Mouse (Mus musculus) kidney, postnatal 25 days (tissue): ENCODE measurements around the gene Bglap.
"Not testable (repeated sequence)": the region's sequence is repeated elsewhere in the genome, so short reads cannot be mapped to it uniquely, and the experiment has no call there.

Experiments used
- DNase-seq, 2 experiments: peaks; one replicate each; pipeline ENCODE4 v3.0.0; 2021; ENCODE audit warnings: mixed read lengths in 2 of 2

The Bglap gene

DNA sequence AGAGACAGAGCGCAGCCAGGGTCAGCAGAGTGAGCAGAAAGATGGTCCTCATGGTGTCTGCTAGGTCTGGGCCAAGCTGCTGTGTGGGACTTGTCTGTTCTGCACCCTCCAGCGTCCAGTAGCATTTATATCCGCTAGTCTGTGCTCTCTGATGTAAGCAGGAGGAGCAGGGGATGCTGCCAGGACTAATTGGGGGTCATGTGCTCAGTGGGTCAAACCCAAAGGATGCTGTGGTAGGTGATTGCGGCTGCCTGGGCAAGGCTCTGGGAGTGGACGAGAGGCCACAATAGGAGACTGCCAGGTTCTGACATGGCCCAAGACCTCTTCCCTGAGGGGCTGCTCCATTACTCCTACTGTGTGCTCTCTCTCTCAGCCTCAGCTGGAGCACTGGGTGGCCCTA lies at the start of gene Bglap:
Gene Bglap (minus strand): TSS at position 101 of the 400 bp plus-strand sequence.
- no peak for DNase-seq

DNA sequence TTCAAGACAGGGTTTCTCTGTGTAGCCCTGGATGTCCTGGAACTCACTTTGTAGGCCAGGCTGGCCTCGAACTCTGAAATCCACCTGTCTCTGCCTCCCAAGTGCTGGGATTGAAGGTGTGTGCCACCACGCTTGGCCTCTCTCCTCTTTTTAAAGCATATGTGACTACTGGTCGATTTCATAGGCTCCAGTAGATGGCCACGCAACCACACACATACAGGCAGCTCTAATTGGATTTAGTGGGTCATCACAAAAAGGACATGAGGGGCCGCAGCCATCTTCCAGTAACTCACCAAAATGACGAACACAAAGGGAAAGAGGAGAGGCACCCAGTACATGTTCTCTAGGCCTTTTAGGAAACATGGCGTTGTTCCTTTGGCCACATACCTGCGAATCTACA lies 44.4 kb upstream of the Bglap start:
- not testable (repeated sequence) for DNase-seq

DNA sequence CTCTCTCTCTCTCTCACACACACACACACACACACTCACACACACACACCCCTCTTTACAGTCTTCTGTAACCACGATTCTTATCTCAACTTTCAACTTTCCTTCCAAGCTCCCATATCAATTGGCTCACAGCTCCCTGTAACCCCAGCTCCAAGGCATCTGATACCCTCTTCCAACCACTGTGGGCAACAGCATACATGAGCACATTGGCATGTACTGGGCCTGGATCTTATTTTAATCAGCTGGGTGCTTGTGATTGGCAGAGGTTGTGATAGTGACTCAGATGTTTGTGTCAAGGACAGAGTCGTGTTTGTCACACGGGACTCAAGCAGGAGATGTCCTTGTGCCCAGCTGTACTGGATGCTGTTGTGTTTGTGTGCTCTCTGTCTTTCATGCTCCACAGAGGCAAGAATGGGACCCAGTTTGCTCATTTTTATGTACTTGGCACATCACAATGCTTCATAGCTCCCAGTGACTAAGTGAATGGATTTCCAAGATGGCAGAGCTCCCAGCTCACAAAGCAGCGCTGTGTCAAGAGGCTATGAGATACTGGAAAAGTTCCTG lies 43.2 kb upstream of the Bglap start:
- DNase-seq, result no peak

DNA sequence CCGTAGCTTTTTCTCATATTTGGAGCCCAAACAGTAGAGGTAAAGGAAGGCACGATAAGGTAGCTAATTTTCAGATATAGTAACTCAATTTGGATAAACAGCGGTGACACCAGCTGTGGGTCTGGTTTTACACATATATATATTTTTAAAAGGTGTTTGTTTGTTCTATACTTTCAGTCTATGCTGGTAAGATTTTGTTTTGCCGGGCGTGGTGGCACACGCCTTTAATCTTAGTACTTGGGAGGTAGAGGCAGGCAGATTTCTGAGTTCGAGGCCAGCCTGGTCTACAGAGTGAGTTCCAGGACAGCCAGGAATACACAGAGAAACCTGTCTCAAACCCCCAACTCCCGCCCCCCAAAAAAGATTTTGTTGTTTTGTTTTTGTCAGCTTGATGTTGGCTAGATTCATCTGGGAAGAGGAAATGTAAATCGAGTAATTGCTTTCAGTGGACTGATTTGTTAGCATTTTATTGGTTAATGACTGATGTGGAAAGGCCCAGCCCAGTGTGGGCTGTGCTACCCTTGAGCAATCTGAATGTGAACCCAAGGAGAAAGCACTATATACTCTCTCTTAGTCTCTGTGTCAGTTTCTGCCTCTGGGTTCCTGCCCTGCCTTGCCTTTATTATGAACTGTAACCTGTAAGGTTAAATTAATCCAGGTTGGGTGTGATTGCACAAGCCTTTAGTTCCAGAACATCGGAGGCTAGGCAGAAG lies 41.6 kb upstream of the Bglap start:
- DNase-seq, result no peak

DNA sequence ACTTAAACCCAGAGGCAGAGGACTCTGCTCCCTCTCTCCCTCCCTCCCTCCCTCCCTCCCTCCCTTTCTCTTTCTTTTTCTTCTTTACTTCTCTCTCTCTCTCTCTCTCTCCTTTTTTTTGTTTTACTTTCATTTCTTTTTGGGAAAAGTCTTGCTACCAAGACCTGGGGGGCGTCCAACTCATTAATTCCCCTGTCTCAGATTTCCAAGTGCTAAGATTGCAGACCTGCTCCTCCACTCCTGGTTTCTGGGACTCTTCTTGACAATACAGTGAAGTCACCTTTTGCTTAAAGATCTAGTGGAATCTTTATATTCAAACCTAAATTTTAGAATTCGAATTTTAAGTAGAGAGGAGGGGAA lies 41.0 kb upstream of the Bglap start:
- DNase-seq, result no peak

DNA sequence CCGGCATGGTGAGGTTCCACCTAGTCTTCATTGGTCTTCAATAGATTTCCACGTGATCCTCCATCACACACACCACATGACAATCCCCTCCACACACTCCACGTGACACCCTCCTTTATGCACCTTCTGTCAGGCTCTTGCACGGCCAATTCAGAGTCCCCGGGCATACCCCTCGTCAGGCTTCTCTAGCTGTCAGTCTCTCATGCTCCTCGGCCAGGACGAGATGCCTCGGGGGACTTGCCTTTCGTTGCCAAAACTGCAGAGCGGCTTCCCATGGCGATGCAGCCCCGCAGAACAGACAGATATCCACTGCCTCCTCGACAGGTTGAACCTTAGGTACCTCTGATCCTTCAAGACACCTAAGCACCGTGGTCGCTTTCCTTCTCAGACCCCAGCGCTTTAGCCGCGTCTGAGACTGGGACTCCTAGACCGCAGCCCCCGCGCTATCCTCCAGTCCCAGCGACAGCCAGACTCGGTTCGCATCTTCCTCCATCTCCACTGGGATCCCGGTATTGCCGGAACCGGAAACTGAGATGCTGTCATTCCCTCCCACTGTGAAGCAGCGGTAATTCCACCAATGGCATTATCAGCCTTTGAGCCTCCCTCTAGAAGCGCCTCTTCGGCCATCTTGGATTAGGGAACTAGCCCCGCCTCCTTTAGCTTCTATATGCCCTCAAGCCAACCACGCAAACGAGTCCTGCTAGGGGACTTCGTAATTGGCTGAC lies 40.5 kb upstream of the Bglap start, which contains the start of gene Slc25a44:
Gene Slc25a44 (minus strand): TSS at position 535 of the 725 bp plus-strand sequence.
- peak; percentile 96 for DNase-seq

DNA sequence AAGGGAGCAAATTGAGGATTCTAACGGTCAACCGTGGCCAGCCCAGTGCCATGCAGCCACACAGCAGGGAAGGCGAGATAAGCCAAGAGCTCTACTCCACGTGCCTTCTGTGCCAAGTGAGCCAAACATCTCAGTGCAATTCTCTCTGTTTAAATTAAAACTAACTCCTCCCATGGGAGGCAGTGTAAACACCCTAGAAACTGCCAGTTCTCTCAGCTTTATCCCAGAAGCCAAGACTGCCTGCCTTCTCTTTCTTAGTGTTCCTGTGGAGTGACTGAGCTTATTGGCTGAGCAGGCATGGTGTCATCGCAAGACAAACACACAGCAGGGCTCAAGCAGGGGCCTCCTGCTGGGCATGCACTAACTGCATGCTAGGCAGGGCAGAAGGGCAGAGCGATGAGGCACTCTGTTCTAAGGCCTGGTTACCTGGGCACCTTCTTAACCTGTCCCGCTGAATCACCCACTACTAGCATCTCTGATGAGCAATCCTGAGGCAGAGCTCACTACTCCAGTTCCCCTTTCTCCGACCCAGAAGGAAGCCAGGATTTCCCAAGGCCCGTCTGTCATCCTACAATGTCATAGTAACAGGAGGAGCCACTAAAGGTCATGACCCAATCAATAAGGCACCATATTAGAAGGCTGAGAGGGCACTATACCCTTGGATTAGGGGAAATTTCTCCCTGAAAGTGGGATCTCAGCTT lies 37.9 kb upstream of the Bglap start:
- peak; percentile 34 to 84 for DNase-seq

DNA sequence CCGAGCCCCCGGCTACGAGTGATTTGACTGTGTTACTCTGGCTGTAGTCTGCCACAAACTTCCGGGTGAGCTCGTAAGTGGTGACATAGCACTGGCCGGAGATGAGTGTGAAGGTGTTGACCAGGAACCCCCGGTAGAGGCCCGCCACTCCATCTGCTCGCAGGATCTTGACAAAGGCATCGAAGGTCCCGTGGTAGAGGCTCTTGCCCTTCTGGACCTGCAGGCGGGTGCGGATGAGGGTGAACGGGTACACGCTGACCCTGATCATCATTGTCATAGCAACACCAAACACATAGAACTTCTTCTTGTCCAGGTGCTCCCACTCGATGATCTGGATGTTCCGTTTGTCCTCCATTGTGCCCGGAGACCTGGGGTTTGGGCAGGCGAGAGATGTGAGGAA lies 36.5 kb upstream of the Bglap start:
- DNase-seq, result peak in 1 of 2 experiments; percentile 81

DNA sequence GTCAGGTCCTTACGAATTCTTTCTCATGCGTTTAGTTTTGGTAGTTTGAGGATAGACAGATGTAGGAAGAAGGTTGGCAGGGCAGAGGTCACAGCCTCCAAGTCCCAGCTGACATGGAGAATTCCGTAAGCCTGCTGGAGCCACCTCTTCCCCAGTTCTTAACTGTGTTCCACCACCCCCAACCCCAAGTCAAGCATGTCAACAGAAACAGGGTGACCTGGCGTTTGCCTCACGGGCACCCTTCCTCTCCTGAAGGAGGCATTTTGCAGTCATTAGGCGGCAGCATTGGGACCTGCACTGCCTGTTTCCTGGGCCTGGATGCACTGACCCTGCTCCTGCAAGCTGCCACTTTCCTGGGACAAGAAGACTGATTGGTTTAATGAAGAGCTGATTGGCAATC lies 33.8 kb upstream of the Bglap start:
- DNase-seq, result no peak

DNA sequence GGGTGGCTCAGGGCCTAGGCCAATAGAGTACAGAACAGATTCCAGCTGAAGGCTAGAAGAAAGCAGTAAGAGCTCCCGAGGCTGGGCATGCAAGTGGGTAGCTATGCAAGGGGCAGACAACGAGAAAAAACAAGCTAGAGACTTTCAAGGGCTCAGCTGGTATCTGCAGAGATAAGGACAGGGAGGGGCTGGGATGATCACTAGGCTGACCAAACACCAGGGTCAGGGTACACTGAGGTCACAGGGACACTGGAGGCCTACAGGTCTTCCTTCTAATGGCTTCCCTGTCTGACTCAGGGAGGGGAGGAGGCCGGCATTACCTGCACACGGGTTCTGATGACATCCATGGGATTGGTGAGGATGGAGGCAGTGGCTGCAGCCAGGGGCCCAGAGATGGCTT lies 31.4 kb upstream of the Bglap start:
- no peak for DNase-seq

DNA sequence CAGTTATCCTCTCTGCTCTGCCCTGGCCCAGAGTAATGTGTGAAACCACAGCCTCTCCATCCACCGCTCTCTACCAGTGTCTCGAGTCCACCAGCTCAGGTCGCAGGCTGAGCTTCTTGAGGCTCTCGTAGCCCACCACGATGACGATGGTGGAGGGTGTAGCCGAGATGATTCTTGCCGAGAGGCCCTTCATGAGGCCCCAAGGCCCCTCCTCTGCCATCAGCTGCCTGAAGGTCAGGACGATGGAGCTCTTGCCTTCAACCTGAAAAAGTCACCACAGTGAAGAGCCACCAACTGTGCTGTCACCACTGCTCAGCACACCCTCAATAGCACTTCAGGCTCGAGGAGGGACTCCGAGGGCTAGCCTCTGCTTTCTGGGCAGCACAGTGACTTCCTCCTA lies 28.4 kb upstream of the Bglap start:
- DNase-seq, result no peak

DNA sequence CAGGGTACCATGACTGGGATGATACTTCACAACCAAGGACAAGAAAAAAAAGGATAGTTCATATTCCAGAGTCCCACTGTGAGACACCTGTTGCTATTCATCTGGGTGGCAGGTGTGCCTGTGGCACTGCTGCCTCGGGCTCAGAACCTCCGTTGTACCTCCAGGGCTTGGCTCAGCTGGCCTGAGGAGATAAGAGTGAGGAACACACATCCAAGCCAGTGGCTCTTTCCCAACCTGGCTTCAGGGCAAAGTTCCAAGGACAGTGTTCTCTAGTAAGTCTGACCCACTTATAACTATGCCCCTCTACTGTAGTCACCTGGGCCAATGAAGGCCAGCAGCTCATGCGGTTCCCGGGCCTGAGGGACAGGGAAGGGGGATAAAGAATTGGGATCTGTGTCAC lies 27.4 kb upstream of the Bglap start:
- DNase-seq, result no peak

DNA sequence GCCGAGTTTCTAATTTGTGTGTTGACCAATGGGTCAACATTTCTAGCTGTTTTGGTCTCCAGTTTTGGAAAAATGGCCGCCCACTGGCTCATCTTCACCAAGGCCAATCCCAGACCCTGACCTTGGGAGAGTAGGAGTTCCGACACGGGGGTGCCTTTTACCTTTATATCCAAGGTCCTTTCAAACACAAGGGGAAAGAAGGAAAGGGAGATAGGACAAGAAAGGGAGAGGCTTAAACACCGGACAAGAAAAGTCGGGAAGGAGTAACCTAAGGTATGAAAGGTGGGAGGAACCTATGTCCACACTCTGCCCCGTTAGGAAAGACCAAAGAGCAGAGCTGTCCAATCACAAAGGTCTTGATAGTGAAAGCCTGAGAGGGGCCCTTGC lies 26.4 kb upstream of the Bglap start:
- peak in 1 of 2 experiments; percentile 58 for DNase-seq

DNA sequence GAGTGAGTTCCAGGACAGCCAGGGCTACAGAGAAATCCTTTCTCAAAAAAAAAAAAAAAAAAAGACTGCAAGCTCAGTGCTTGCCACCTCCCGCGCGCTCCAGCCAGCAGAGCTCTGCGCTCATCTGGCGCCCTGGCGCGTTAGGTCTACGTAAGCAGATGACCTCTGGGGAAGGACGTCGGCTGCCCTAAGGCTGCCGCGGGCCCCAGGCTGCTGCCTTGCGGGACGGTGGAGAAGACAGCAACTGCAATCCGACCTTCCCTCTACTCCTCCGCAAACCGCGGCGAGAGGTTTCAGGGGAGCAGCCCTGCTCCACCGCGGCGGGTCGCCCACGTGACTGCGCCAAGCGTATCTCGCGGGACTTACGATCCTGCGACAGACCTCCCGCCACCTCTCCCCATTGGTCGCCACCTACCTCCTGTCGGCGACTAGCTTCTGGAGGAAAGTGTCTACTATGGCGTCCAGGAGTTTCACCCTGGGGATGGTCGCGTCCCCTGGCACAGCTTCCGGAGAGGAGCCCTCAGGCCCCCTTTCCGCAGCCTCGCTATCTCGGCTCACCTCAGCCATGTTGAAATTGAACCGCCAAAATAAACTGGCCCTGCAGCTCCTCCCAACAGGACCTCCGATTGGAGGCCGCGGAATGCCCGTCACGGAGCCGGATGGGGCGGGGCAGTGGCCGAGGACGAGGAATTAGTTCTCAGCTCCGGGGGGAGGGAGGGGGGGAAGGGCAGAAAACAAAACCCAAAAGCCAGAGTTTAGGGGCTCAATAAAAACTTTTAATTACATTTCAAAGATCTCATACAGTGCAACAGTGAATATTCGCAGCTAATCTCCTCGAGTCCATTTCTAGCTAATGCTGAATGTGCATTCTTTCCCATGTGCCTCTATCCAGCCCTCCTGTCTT lies 25.7 kb upstream of the Bglap start, which contains the start of gene Pmf1:
Gene Pmf1 (minus strand): TSS at position 591 of the 904 bp plus-strand sequence.
- DNase-seq, result peak; percentile 96 to 98

DNA sequence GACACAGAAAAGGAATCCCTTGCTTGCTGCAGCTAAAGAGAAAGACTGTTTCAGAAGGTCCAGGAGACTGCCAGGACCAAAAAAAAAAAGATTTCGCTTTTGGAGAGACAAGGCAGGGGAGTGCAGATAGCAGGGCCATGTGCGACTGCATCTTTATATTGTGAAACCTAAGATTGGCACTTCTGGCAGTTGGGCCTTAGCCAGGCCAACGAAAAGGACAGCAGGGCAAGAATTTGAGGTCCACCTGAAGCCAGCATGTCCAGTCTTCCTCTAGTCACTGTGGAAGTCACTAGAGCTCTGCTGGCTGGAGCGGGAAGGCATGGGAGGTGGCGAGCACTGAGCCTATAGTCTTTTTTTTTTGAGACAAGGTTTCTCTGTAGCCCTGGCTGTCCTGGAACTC lies 24.7 kb upstream of the Bglap start:
- DNase-seq, result peak in 1 of 2 experiments; percentile 42

DNA sequence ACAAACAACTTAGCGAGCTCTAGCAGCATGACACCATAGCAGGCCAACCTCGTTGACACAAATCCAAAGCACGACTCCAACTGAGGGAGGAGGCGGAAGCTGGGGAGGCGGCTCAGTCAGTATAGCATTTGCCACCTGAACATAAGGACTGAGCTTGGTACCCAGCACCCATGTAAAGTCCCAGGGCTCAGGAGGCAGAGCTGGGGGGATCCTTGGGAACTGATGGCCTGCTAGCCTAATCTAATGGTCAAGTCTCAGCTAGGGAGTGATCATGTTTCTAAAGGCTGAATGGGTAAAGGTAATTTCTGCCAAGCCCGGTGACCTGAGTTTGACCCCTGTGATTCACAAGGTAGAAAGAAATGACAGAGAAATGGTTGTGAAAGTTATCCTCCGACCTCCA lies 23.3 kb upstream of the Bglap start:
- peak in 1 of 2 experiments; percentile 10 for DNase-seq

DNA sequence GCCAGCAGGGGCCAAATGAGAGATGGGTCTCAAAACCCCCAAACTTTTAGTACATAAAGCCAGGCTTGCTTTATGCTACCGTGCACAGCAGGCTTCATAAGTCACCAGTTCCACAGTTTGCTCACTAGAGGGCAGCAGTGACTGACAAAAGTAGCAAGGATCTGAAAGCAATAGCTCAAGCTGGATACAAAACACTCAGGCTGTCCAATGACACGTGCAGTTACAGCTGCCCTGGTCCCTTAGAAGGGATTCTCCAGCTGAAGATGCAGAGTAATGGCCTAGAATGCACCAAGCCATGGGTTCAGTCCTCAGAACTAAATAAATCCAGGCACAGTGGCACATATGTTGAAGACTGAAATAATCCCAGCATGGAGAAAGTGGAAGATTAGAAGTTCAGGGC lies 22.8 kb upstream of the Bglap start:
- peak; percentile 71 to 72 for DNase-seq

DNA sequence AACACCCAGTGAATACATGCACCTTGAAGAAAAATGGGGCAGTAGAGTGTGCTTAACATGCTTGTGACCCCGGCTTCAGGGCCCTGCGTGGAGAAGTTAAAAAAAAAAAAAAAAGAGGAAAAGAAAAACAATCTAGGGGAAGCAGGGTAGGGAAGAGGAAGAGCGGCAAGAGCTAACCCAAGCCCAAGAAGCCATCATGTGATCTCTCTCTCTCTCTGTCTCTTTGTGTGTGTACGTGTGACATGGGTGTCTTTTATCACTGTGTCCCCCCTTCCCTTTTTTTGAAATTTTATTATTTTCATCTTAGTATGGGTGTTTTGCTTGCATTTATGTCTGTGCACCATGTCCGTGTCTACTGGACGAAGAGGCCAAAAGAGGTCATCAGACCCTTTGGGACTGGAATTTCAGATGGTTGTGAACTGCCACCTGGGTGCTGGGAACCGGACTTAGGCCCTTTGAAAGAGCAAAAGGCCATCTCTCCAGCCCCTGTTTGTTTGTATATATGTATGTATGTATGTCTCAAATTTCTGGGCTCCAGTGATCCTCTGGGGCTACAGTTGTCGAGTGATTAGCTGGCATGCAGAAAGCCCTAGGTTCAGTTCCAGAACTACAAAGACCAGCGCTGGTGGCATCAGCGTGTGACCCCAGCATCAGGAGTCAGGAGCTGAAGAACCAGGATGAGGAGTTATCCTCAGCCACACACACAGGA lies 19.4 kb upstream of the Bglap start:
- peak in 1 of 2 experiments; percentile 15 for DNase-seq

DNA sequence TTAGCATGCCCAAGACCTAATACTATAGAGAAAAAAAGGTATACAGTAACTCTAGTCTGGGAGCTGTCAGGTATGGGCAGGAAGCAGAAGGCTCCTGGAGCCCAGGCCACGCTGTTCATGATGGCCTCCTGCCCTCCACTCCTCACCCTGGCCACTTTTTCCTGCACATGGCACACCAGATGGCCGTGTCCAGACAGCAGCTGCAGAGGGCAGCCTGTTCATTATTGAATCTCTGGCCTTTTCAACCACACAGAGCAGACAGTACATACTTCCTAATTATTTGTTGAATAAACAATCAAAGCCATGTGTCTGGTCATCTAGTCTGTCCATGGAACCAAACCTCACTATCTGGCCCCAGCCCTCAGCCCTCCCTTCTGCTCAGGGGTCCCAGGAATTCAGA lies 14.4 kb upstream of the Bglap start:
- no peak for DNase-seq

DNA sequence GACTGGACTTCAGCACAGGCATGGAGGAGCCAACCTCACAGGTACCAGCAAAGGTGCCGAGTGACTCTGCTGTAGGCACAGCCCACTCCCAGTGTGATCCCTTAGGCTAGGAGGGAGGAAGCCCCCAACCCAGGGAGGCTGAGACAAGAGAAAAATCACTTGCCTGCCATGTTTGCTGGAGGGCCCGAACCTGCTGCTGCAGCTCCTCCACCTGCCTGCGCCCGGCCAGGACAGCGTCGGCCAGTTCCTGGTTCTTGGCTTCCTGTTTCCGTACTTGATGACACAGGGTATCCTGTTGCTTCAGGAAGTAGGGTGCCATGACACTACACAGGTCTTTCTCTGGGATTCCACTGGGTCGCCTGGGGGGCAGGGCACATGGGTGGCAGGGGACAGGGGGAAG lies 11.5 kb upstream of the Bglap start:
- DNase-seq, result no peak

DNA sequence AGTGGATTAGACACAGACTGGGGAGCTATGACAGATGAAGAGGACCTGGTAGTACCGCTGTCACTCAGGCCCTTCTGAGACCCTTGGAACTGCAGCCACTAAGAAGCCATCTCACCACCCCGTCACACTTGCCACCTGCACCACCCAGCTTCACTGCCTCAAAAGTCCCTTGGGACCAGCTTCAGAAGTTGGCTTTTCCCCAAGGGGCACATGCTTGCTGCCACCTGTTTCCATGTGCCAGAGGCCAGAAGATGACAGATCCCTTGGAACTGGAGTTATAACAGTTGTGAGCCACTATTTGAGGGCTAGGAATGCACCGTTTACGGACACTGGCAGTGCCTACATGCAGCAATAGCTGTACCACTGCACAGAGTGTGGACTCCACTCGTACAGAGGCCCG lies 11.0 kb upstream of the Bglap start:
- DNase-seq, result no peak
